Mouse (Mus musculus) CD4-positive naive resting alpha-beta T cell, adult 57 days (primary cell): ENCODE results near the gene Olfr223. TPM values are rescaled to one million over a fixed set of nuclear protein-coding genes. Genes with fewer than 3 reads are reported as not detected.

Experiments
- total RNA-seq: library from RNA; stranded (reverse); gene quantifications from one replicate; pipeline ENCODE4 v1.2.4, GENCODE M21; 2023

Gene Olfr223
- not detected for total RNA-seq

GRCm38 (mm10) chr11:59593189-59593588 lies at the start of gene Olfr223:
Olfr223 (minus strand) TSS chr11:59593289.

DNA sequence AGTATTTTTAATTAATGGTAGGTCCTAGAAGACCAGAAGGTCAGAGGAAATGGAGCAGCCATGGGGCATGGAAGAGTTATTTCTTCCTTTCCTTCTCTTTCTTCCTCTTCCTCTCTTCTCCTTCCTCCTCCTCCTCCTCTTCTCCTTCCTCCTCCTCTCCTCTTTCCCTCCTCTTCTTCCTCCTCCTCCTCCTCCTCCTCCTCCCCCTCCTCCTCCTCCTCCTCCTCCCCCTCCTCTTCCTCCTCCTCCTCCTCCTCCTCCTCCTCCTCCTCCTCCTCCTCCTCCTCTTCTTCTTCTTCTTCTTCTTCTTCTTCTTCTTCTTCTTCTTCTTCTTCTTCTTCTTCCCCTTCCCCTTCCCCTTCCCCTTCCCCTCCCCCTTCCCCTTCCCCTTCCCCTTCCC lies 17.0 kb downstream of the Olfr223 start, which contains the start of gene Olfr222:
Gene Olfr222, minus strand, starts transcription at position 101 of the 400 bp plus-strand sequence.

GRCm38 (mm10) chr11:59541324-59541723 lies 51.8 kb downstream of the Olfr223 start, which contains the start of gene Nlrp3:
Nlrp3 (plus strand) TSS chr11:59541568.

Other genes starting within 250 kb of the Olfr223 start
- gene Prss38, start 217.6 kb downstream of the Olfr223 start, total RNA-seq, result not detected
- gene Jmjd4, start 143.2 kb downstream of the Olfr223 start, total RNA-seq, result 9.5 TPM
- gene Snap47, start 142.1 kb downstream of the Olfr223 start, total RNA-seq, result 24.4 TPM
- gene Zfp867, start 120.8 kb downstream of the Olfr223 start, total RNA-seq, result 2.9 TPM
- gene Zkscan17, start 66.5 kb downstream of the Olfr223 start, total RNA-seq, result 20.5 TPM
- gene Nlrp3, start 51.7 kb downstream of the Olfr223 start, total RNA-seq, result 5.7 TPM
- not detected for gene Olfr222, start 17.1 kb downstream of the Olfr223 start, total RNA-seq
- gene Mprip, start 68.0 kb upstream of the Olfr223 start, total RNA-seq, result 77.4 TPM
- not detected for gene Pld6, start 194.4 kb upstream of the Olfr223 start, total RNA-seq
- 67.6 TPM for gene Flcn, start 216.7 kb upstream of the Olfr223 start, total RNA-seq
- 9.1 TPM for gene Nt5m, start 246.2 kb upstream of the Olfr223 start, total RNA-seq
- 81.9 TPM for gene Cops3, start 246.5 kb upstream of the Olfr223 start, total RNA-seq